8 mouse cellular contexts compared by ENCODE assay signal in the genomic region with DNA sequence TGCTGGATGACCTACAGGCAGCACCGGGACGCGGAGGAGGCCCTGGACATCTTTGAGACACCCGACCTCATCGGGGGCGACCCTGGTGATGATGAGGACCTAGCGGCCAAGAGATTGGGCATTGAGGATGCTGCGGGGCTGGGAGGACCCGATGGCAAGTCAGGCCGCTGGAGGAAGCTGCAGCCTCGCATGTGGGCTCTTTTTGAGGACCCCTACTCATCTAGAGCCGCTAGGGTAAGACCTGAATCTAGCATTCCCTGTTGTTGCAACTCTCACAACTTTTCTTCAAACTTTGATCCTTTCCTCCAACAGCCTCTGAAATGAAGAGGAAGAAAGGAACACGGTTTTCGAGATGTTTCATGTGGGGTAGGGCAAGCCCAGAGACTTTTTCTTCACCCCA. TPM values are rescaled to one million over a fixed set of nuclear protein-coding genes. Genes with fewer than 3 reads are reported as not detected.
DNase-seq lines count a peak whose midpoint lies in the region; ATAC-seq and TF ChIP-seq lines count a peak whose summit lies in the region.

No protein-coding gene starts in this region.

- H3K27me3 ChIP-seq in heart, embryonic 16.5 days (ENCODE audit: control insufficient read depth, insufficient read depth, low read length), result peaks cover 25% of the 10 kb centered on the region
- no peaks in the 10 kb centered on the region for H3K27me3 ChIP-seq in forebrain, postnatal 0 days (ENCODE audit: insufficient read depth, low read length)
- H3K27me3 ChIP-seq in liver, embryonic 16.5 days (ENCODE audit: control insufficient read depth, insufficient read depth, low read depth, low read length), result peaks cover 29% of the 10 kb centered on the region

- H3K4me2 ChIP-seq in heart, embryonic 16.5 days (ENCODE audit: low read depth, low read length), result peak overlapping the region; percentile 96
- H3K4me2 ChIP-seq in forebrain, postnatal 0 days (ENCODE audit: low read depth), result peak overlapping the region; percentile 96
- H3K4me2 ChIP-seq in liver, embryonic 16.5 days (ENCODE audit: low read depth, low read length), result no peak overlapping the region

- H3K27ac ChIP-seq in heart, embryonic 16.5 days (ENCODE audit: low read length), result no peak overlapping the region
- H3K27ac ChIP-seq in ES-E14 (ENCODE audit: insufficient read depth, low read depth, low read length, poor library complexity, severe bottlenecking), result no peak overlapping the region
- H3K27ac ChIP-seq in forebrain, postnatal 0 days (ENCODE audit: low read depth, low read length), result no peak overlapping the region
- H3K27ac ChIP-seq in liver, embryonic 16.5 days (ENCODE audit: low read length), result no peak overlapping the region

- H3K36me3 ChIP-seq in heart, embryonic 16.5 days (ENCODE audit: control insufficient read depth, insufficient read depth), result no peaks in the 10 kb centered on the region
- H3K36me3 ChIP-seq in ES-E14 (ENCODE audit: control insufficient read depth, insufficient read depth, low read length, poor library complexity, severe bottlenecking), result no peaks in the 10 kb centered on the region
- no peaks in the 10 kb centered on the region for H3K36me3 ChIP-seq in forebrain, postnatal 0 days (ENCODE audit: insufficient read depth)
- no peaks in the 10 kb centered on the region for H3K36me3 ChIP-seq in liver, embryonic 16.5 days (ENCODE audit: control insufficient read depth, insufficient read depth)

- in situ Hi-C loops in ES-E14 (cut with MboI; ENCODE audit: low sequenced_read_pairs in 2 of 2, unreplicated experiment in 2 of 2), result no loop called here

- no peak for TF ChIP-seq CTCF in forebrain, postnatal 0 days (IDR thresholded peaks at IDR 0.05; ENCODE audit: low read depth)

- 16% methylated on average over 14 of the region's 14 CpGs for WGBS in heart, embryonic 16.5 days
- 14% methylated on average over 14 of the region's 14 CpGs for WGBS in forebrain, postnatal 0 days
- WGBS in liver, embryonic 16.5 days (ENCODE audit: insufficient replicate concordance), result 10% methylated on average over 14 of the region's 14 CpGs

- H3K4me3 ChIP-seq in heart, embryonic 16.5 days (ENCODE audit: low read length), result peak overlapping the region; percentile 65
- H3K4me3 ChIP-seq in ES-E14 (ENCODE audit: insufficient read depth in 1 of 2, low read depth in 1 of 2, low read length in 2 of 2, poor library complexity in 1 of 2, severe bottlenecking in 1 of 2), result peak overlapping the region; percentile 28 to 55
- H3K4me3 ChIP-seq in forebrain, postnatal 0 days (ENCODE audit: low read depth, low read length), result peak overlapping the region; percentile 62
- H3K4me3 ChIP-seq in liver, embryonic 16.5 days (ENCODE audit: low read depth, low read length), result peak overlapping the region; percentile 15; the same call in 1 of the 2 replicates

- ATAC-seq in heart, embryonic 16.5 days (replicated peaks; ENCODE audit: extremely low read depth, insufficient read depth, low FRiP score), result no peak
- ATAC-seq in forebrain, postnatal 0 days, result no peak
- no peak for ATAC-seq in liver, embryonic 16.5 days (ENCODE audit: low read depth)

- H3K9ac ChIP-seq in heart, embryonic 16.5 days (ENCODE audit: low read length), result no peak overlapping the region; the same call in 1 of the 2 replicates
- peak overlapping the region; percentile 14; the same call in 1 of the 2 replicates for H3K9ac ChIP-seq in ES-E14 (ENCODE audit: insufficient read depth, low read depth, low read length, poor library complexity, severe bottlenecking)
- H3K9ac ChIP-seq in forebrain, postnatal 0 days, result peak overlapping the region; percentile 67
- no peak overlapping the region for H3K9ac ChIP-seq in liver, embryonic 16.5 days (ENCODE audit: low read depth, low read length)

- H3K4me1 ChIP-seq in heart, embryonic 16.5 days (ENCODE audit: control insufficient read depth, insufficient read depth, low read length), result 0 out of 2 replicates have a peak, but pooled peaks cover 5% of the 10 kb centered on the region
- peaks cover 0 to 3% of the 10 kb centered on the region in 2 experiments; a peak in 1 of 4 replicates for H3K4me1 ChIP-seq in ES-E14 (ENCODE audit: control insufficient read depth in 2 of 2, insufficient read depth in 2 of 2, low read length in 2 of 2, poor library complexity in 1 of 2)
- H3K4me1 ChIP-seq in forebrain, postnatal 0 days (ENCODE audit: insufficient read depth), result no peaks in the 10 kb centered on the region
- H3K4me1 ChIP-seq in liver, embryonic 16.5 days (ENCODE audit: control insufficient read depth, low read depth, low read length), result no peaks in the 10 kb centered on the region

- H3K9me3 ChIP-seq in heart, embryonic 16.5 days (replicated peaks; ENCODE audit: control insufficient read depth, low read length), result no peaks in the 10 kb centered on the region
- no peaks in the 10 kb centered on the region for H3K9me3 ChIP-seq in ES-E14 (ENCODE audit: control insufficient read depth, insufficient read depth, low read depth, low read length)
- no peaks in the 10 kb centered on the region for H3K9me3 ChIP-seq in forebrain, postnatal 0 days (ENCODE audit: low read length)
- H3K9me3 ChIP-seq in liver, embryonic 16.5 days (replicated peaks; ENCODE audit: control insufficient read depth, low read length), result no peaks in the 10 kb centered on the region

- DNase-seq in heart, adult 9 months (ENCODE audit: low spot score in 2 of 2), result no peak
- no peak for DNase-seq in ES-E14 (ENCODE audit: low read depth, low spot score)
- no peak for DNase-seq in forebrain, postnatal 0 days
- DNase-seq in yolk sac, embryonic 10.5 days (ENCODE audit: low spot score), result no peak
- no peak for DNase-seq in spleen, postnatal 36 days (ENCODE audit: low spot score in 2 of 2)
- no peak for DNase-seq in adrenal gland, postnatal 14 days

TF ChIP-seq in ES-E14, 5 proteins besides CTCF, POLR2A, EP300 and RAD21:
- TF ChIP-seq ZC3H11A (IDR thresholded peaks at IDR 0.05; ENCODE audit: borderline replicate concordance, low read depth, low read length) (no peak), HCFC1 (IDR thresholded peaks at IDR 0.05; ENCODE audit: borderline replicate concordance, insufficient read depth, low read length) (no peak), MAFK (IDR thresholded peaks at IDR 0.05; ENCODE audit: insufficient read depth, low read depth, low read length) (no peak), CHD2 (IDR thresholded peaks at IDR 0.05; ENCODE audit: low read depth, low read length) (no peak), ZNF384 (IDR thresholded peaks at IDR 0.05; ENCODE audit: low read depth, low read length) (no peak)

RNA-seq across cellular contexts. Expression of a gene that starts 1.2 kb away (rescaled TPM):
- polyA plus RNA-seq in heart, embryonic 16.5 days (2015; fragmentation: Nextera tagmentation; extraction: Ambion mirVana), result 1.4 and 2.1 TPM in 2 replicates
- 0.21 and 0.58 TPM in 2 replicates for total RNA-seq in ES-E14 (2012; rRNA removed)
- total RNA-seq in forebrain, postnatal 0 days (2014; rRNA removed), result 14.8 and 17.9 TPM in 2 replicates
- 4.1 and 6.1 TPM in 2 replicates for polyA plus RNA-seq in forebrain, postnatal 0 days (2015; fragmentation: Nextera tagmentation; extraction: Ambion mirVana)
- 0.02 TPM in 1 of 2 replicates, not detected in the other for polyA plus RNA-seq in liver, embryonic 16.5 days (2015; fragmentation: Nextera tagmentation; extraction: Ambion mirVana)
- 0.30 and 0.64 TPM in 2 replicates for total RNA-seq in adrenal gland, postnatal 14 days (2021)

Comparison
In these comparisons a context has a peak if more than half of its experiments do, and no peak if none do; other contexts are left out.
1. H3K4me3 ChIP-seq: peak in every context shown above with its lines; median percentile 65 in heart, embryonic 16.5 days; 62 in forebrain, postnatal 0 days; 42 in ES-E14; 15 in liver, embryonic 16.5 days.
2. H3K9ac ChIP-seq: peak in ES-E14 (single experiment) and forebrain, postnatal 0 days (single experiment); none in heart, embryonic 16.5 days (single experiment) and liver, embryonic 16.5 days (single experiment).